Mouse (Mus musculus) lung, postnatal 0 days (tissue): Measurements from ENCODE around the gene Zfp827.

Source experiments
- CTCF ChIP-seq: IDR thresholded peaks from 2 replicates; pipeline ENCODE4 v1.5.1; 2016; ENCODE audit warnings: antibody characterized with exemption, mild to moderate bottlenecking
- EP300 ChIP-seq: IDR thresholded peaks from 2 replicates; pipeline ENCODE4 v1.6.1; 2016; ENCODE audit warnings: antibody characterized with exemption, mild to moderate bottlenecking, control low read depth

DNA sequence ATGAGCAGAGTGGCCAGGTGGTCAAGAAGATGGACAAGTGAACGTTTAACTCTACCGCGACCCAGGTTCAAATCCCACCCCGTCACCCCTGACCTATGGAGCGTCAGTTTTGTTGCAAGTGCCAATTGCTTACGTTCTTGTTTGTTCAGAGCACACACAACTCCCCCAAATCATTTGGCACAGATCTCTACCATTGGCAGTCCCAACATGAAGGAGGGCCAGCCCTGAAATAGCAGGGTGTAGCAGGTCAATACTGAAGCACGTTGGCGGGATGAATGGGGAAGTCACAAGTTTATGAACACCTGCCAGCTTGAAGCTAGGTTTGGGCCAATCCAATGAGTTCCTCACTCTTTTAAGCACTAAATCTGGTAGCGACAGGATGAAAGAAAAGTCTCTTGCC lies 46.7 kb downstream of the Zfp827 start:
- no peak for TF ChIP-seq CTCF
- TF ChIP-seq EP300 = no peak
